Mouse (Mus musculus) forebrain, postnatal 0 days (tissue): ENCODE results near the gene Nrsn2. TPM values are rescaled to one million over a fixed set of nuclear protein-coding genes. Genes with fewer than 3 reads are reported as not detected.
A peak's percentile ranks its signal among the peaks of the same experiment; 100 is the strongest.

Experiments used
- ATAC-seq: fragments of 200-750 bp; cut with Nextera tagmentation; 2 replicates; pipeline ENCODE4 v1.8.0; 2017; ENCODE audit warnings: mild to moderate bottlenecking, moderate library complexity
- DNase-seq: peaks from one replicate; pipeline ENCODE4 v3.0.0-alpha.2; 2015
- H3K27ac ChIP-seq: fragments of 300-500 bp; sonication (generic); 2 replicates; pipeline ENCODE4 v1.5.1; 2014; ENCODE audit warnings: low read depth, mild to moderate bottlenecking, antibody characterized with exemption, low read length, moderate library complexity, mixed read lengths
- H3K27me3 ChIP-seq: fragments of 300-500 bp; sonication (generic); 2 replicates; pipeline ENCODE4 v1.6.1; 2014; ENCODE audit warnings: mild to moderate bottlenecking, low read length, mixed read lengths; ENCODE audit not compliant: insufficient read depth
- H3K36me3 ChIP-seq: fragments of 300-500 bp; sonication (generic); 2 replicates; pipeline ENCODE4 v1.6.1; 2014; ENCODE audit warnings: mild to moderate bottlenecking, moderate library complexity; ENCODE audit not compliant: insufficient read depth
- H3K4me1 ChIP-seq: fragments of 300-500 bp; sonication (generic); 2 replicates; pipeline ENCODE4 v1.6.1; 2014; ENCODE audit warnings: antibody characterized with exemption; ENCODE audit not compliant: insufficient read depth
- H3K4me2 ChIP-seq: fragments of 300-500 bp; sonication (generic); 2 replicates; pipeline ENCODE4 v1.6.1; 2014; ENCODE audit warnings: low read depth, mild to moderate bottlenecking, moderate library complexity
- H3K4me3 ChIP-seq: fragments of 300-500 bp; sonication (generic); 2 replicates; pipeline ENCODE4 v1.5.1; 2014; ENCODE audit warnings: low read depth, low read length, mixed read lengths
- H3K9ac ChIP-seq: fragments of 300-500 bp; sonication (generic); 2 replicates; pipeline ENCODE4 v1.6.1; 2014; ENCODE audit warnings: mild to moderate bottlenecking
- H3K9me3 ChIP-seq: fragments of 300-500 bp; sonication (generic); 2 replicates; pipeline ENCODE4 v1.6.1; 2016; ENCODE audit warnings: low read length
- CTCF ChIP-seq: sonication (generic); IDR thresholded peaks from 2 replicates; pipeline ENCODE4 v1.5.1; 2016; ENCODE audit warnings: antibody characterized with exemption, control low read depth, low read depth
- WGBS: fragments of 180-500 bp; shearing (Covaris S2); extraction: QIAGEN DNeasy Blood & Tissue Kit; methylation state at CpG from one replicate; pipeline ENCODE4 v1.1.7; 2014; 5-methylcytosine and 5-hydroxymethylcytosine counted together
- polyA plus RNA-seq: library from polyadenylated mRNA; unstranded; fragments of >200 nt; fragmentation: Nextera tagmentation; extraction: Ambion mirVana; gene quantifications from 2 replicates; pipeline ENCODE4 v1.2.1, GENCODE M21; 2015
- total RNA-seq: library from RNA; depleted of rRNA; stranded (reverse); fragments of >200 nt; gene quantifications from 2 replicates; pipeline ENCODE4 v1.2.3, GENCODE M21; 2014

The Nrsn2 gene
- total and polyA plus RNA-seq, 2 experiments from 2014 or later, result 43.7 to 52.1 TPM

DNA sequence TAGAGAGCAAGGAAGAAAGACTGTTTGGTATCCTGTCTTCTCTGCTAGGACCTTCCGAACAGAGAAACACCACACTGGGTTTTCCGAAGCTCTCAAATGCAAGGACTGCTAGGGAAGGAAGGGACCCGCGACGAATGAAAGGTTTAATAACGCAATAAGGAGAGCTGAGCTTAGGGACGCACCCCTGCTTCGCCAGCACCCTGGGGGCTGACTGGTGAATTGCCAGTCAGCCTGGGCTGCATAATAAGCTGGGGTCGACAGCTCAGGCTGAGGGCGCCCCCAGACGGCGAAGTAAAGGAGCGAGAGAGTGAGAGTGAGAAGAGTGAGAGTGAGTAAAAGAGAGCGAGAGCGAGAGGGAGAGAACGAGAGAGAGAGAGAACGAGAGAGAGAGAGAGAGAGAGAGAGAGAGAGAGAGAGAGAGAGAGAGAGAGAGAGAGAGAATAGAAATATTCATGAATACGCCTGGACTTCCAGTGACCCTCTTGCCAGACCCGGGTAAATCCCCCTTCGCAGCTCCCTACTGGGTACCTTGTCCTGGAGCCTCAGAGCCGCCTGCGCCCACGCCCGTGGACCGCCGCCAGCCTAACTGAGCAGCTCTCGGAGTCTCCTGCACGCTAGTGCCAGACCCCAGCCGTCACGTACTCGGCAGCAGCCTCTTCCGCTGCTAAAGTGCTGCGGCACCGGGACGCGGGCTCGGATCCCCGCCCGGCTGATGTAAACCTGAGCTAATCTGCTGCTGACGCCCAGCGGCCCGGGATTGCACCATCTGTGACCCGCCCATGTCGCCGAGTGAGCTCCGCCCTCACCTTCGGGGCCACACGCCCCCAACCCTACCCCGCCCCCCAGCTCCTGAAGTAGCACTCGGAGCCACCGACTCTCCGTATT is 32.9 kb downstream of the Nrsn2 start, which contains the start of gene Trib3:
Gene Trib3 (minus strand): TSS at position 704 of the 885 bp plus-strand sequence.
- Histone ChIP-seq H3K9ac (peak within 1 kb of the TSS; percentile 60), H3K36me3 (no peaks in the 10 kb centered on the region), H3K27me3 (no peaks in the 10 kb centered on the region), H3K4me1 (0 out of 2 replicates have a peak, but pooled peaks cover 4% of the 10 kb centered on the region), H3K27ac (peak within 1 kb of the TSS; percentile 66), H3K4me3 (peak within 1 kb of the TSS; percentile 51), H3K9me3 (no peaks in the 10 kb centered on the region), H3K4me2 (peak within 1 kb of the TSS; percentile 87)
- peak; percentile 78 for TF ChIP-seq CTCF
- WGBS, result under 1% methylated on average over 48 of the region's 52 CpGs
- ATAC-seq (peak; percentile 94), DNase-seq (peak; percentile 84)

DNA sequence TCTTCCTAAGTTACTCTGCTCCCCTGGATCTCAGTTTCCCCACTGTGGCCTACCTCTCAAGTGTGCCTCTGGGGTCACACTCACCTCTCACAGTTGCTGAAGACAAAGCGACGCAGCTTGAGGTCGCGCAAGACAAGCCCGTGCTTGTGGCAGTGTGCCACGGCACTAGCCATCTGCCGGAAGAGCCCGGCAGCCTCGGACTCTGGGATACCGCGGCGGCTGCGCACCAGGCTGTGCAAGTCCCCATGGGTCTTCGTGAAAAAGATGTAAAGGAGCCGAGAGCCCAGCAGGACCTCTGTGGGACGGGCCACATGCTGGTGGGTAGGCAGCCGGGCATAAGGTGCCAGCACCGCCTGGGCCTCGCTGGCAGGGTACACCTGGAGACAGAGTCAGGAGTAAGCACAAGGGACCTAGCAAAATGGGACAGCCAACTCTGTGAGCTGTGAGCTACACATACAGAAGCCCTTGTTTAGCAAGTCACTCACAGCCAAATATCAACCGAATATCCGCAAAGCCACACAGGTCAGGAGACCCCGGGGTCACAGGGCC is 36.7 kb downstream of the Nrsn2 start:
- DNase-seq, result no peak
- H3K4me3 ChIP-seq, result no peak overlapping the region
- no peaks in the 10 kb centered on the region for H3K9me3 ChIP-seq
- no peak overlapping the region for H3K9ac ChIP-seq
- H3K4me2 ChIP-seq, result no peak overlapping the region
- 0 out of 2 replicates have a peak, but pooled peaks cover 4% of the 10 kb centered on the region for H3K4me1 ChIP-seq
- no peaks in the 10 kb centered on the region for H3K27me3 ChIP-seq
- TF ChIP-seq CTCF, result no peak
- no peak for ATAC-seq
- WGBS, result 84% methylated on average over 22 of the region's 22 CpGs
- H3K27ac ChIP-seq, result no peak overlapping the region
- H3K36me3 ChIP-seq, result no peaks in the 10 kb centered on the region

DNA sequence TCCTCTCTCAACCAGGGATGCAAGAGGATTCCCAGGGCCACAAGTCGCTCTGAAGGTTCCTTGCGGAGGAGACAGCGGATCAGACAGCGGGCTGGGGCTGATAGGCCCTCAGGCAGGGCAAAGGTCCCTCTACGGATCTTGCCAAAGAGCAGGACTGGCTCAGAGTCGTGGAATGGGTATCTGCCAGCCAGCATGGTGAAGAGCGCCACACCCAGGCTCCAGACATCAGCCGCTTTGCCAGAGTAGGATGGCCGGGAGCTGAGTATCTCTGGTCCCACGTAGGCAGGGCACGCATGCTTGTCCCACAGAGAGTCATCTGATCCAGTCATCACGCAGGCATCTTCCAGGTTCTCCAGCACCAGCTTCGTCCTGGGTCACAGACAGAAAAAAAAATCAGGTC is 38.1 kb downstream of the Nrsn2 start:
- 87% methylated on average over 13 of the region's 13 CpGs for WGBS
- no peak overlapping the region for H3K4me3 ChIP-seq
- no peaks in the 10 kb centered on the region for H3K4me1 ChIP-seq

DNA sequence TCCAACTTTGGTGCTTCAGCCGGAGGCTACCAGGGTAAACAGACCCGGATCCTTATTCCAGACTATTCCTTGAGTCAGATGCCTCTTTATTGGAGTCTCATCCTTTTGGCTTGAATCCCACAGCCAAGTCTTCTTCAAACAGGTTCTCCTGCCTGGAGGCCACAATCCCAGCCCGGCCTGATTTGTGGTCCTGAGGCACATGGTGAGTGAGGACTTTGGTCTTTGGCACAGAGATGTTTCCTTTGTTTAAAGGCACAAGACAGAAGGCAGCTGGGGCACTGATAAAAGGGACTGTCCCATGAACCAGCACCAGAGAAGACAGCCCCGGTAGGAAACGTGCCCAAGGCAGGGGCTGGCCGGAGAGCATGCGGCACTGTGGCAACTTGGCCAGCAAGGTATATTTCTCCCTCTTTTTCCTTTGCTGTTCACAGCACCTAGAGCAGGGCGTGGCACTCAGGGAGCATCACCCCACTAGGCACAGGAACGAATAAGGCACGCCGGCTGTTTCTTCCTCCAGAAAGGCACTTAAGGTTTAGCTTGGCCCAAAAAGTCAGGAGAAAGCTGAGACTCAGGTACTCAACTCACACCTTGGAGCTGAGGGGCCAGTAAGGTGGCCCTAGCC is 38.7 kb downstream of the Nrsn2 start:
- 91% methylated on average over 11 of the region's 11 CpGs for WGBS
- DNase-seq (no peak), ATAC-seq (no peak)
- no peaks in the 10 kb centered on the region for H3K9me3 ChIP-seq
- H3K4me2 ChIP-seq, result no peak overlapping the region
- no peak overlapping the region for H3K27ac ChIP-seq
- H3K9ac ChIP-seq, result no peak overlapping the region
- H3K4me1 ChIP-seq, result no peaks in the 10 kb centered on the region
- H3K36me3 ChIP-seq, result no peaks in the 10 kb centered on the region
- H3K27me3 ChIP-seq, result no peaks in the 10 kb centered on the region
- no peak for TF ChIP-seq CTCF
- H3K4me3 ChIP-seq, result no peak overlapping the region

More for the DNA sequence above, 38.1 kb downstream of the Nrsn2 start:
- Histone ChIP-seq H3K9me3 (no peaks in the 10 kb centered on the region), H3K27me3 (no peaks in the 10 kb centered on the region), H3K27ac (no peak overlapping the region), H3K36me3 (no peaks in the 10 kb centered on the region), H3K9ac (no peak overlapping the region), H3K4me2 (no peak overlapping the region)
- TF ChIP-seq CTCF, result no peak
- no peak for ATAC-seq
- DNase-seq, result no peak

DNA sequence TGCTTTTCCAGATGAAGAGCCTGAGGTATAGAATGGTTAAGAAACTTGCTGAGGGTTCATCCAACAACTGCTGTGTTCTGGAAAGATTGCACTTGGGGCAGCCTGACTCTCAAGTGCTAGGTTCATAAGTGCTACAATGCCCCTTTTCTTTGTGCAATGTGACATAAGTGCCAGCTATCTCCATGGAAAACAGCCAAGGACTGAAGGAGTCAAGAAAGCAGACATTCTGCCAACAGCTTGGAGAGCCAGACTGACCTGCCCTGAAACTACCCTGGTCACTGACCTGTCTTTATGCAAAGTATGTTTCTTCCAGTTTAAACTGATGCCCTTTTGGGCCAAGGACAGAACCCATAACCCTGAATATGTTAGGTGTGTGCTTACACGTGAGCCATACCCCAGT is 39.6 kb downstream of the Nrsn2 start:
- ATAC-seq, result no peak
- no peaks in the 10 kb centered on the region for H3K9me3 ChIP-seq
- WGBS, result 71% methylated on average over 1 of the region's 1 CpGs

DNA sequence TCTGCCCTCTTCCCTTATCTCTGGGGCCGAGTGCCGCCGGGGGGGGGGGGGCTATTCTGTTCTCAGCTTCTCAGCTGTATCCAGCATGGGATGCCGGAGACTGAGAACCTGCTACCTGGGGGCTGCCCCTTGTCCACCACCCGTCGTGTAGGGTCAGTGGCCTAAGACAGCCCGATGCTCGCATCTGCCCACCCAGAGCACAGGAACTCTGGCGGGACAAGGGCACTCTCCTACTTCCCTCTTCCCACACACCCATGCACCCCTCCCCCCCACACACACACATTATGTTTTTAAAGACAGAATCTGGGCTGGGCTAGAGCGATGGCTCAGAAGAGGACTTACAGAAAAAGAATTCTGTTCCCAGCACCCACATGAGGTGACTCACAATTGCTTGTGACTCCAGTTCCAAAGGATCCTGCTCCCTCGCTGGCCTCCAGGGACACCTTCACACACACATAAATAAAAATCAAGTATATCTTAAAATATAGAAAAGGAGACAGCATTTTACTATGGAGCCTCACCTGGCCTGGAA is 41.1 kb downstream of the Nrsn2 start:
- Histone ChIP-seq H3K27ac (no peak overlapping the region), H3K4me1 (peaks cover 11% of the 10 kb centered on the region), H3K27me3 (no peaks in the 10 kb centered on the region), H3K9me3 (no peaks in the 10 kb centered on the region), H3K9ac (no peak overlapping the region), H3K36me3 (no peaks in the 10 kb centered on the region), H3K4me2 (no peak overlapping the region), H3K4me3 (no peak overlapping the region)
- WGBS, result 60% methylated on average over 11 of the region's 11 CpGs
- TF ChIP-seq CTCF, result no peak
- ATAC-seq (no peak), DNase-seq (no peak)

More for the DNA sequence above, 39.6 kb downstream of the Nrsn2 start:
- no peaks in the 10 kb centered on the region for H3K4me1 ChIP-seq
- H3K36me3 ChIP-seq, result no peaks in the 10 kb centered on the region
- no peak overlapping the region for H3K9ac ChIP-seq
- no peak for TF ChIP-seq CTCF
- no peak overlapping the region for H3K27ac ChIP-seq
- no peaks in the 10 kb centered on the region for H3K27me3 ChIP-seq
- no peak overlapping the region for H3K4me2 ChIP-seq
- no peak for DNase-seq
- H3K4me3 ChIP-seq, result no peak overlapping the region
